Mouse (Mus musculus): ENCODE measurements at regions not wholly inside any gene's neighbourhood (a gene's known extent, or its start where the extent isn't known, plus 50 kb on each side); places are given as distances from the start of the nearest gene placed in this dataset.

GRCm38 (mm10) chr16:51041311-51041710, 450.4 kb upstream of the Ccdc54 start:
- no peak for TF ChIP-seq POLR2A (IDR thresholded peaks at IDR 0.05; ENCODE audit: insufficient read depth, low read depth, low read length)
- TF ChIP-seq CTCF (IDR thresholded peaks at IDR 0.05; ENCODE audit: insufficient read depth, low read depth, low read length), result no peak

Measured in olfactory bulb, adult 2 months (tissue).